Mouse (Mus musculus) large intestine, adult 2 months (tissue): Measurements from ENCODE around the gene Me3. TPM values are rescaled to one million over a fixed set of nuclear protein-coding genes. Genes with fewer than 3 reads are reported as not detected.

Source experiments
- DNase-seq: peaks from one replicate; pipeline ENCODE4 v3.0.0-alpha.2; 2012; ENCODE audit warnings: low read depth, low spot score
- WGBS: fragments of 180-500 bp; shearing (Covaris S2); methylation state at CpG from one replicate; pipeline ENCODE4 v1.1.7; 2018; 5-methylcytosine and 5-hydroxymethylcytosine counted together
- polyA plus RNA-seq: library from polyadenylated mRNA; depleted of rRNA; stranded (reverse); fragments of >200 nt; gene quantifications from 2 replicates; pipeline ENCODE4 v1.2.3, GENCODE M21; 2012

Gene Me3
- polyA plus RNA-seq, 1 experiment = 6.3 TPM

GRCm38 (mm10) chr7:89798358-89799020 is 166.3 kb downstream of the Me3 start:
- DNase-seq = no peak
- WGBS = 71% methylated on average over 8 of the region's 8 CpGs

GRCm38 (mm10) chr7:89802447-89802846 is 170.3 kb downstream of the Me3 start:
- 68% methylated on average over 3 of the region's 3 CpGs for WGBS
- no peak for DNase-seq

- 86% methylated on average over 4 of the region's 4 CpGs for WGBS
- no peak for DNase-seq
Observed at GRCm38 (mm10) chr7:89803966-89804365, 171.8 kb downstream of the Me3 start.

- peak; percentile 7 for DNase-seq
- WGBS = 19% methylated on average over 2 of the region's 2 CpGs
Observed at GRCm38 (mm10) chr7:89809400-89809799, 177.2 kb downstream of the Me3 start.

- 87% methylated on average over 4 of the region's 4 CpGs for WGBS
- no peak for DNase-seq
Observed at GRCm38 (mm10) chr7:89828436-89829065, 196.4 kb downstream of the Me3 start.

- 65% methylated on average over 7 of the region's 7 CpGs for WGBS
- no peak for DNase-seq
Observed at GRCm38 (mm10) chr7:89829201-89829600, 197.0 kb downstream of the Me3 start.

GRCm38 (mm10) chr7:89833521-89833920 is 201.3 kb downstream of the Me3 start:
- no peak for DNase-seq
- 54% methylated on average over 8 of the region's 8 CpGs for WGBS

- WGBS = 58% methylated on average over 8 of the region's 8 CpGs
- DNase-seq = no peak
Observed at GRCm38 (mm10) chr7:89835566-89835965, 203.4 kb downstream of the Me3 start.

GRCm38 (mm10) chr7:89836676-89837075 is 204.5 kb downstream of the Me3 start:
- 95% methylated on average over 7 of the region's 7 CpGs for WGBS
- no peak for DNase-seq

- 54% methylated on average over 4 of the region's 4 CpGs for WGBS
- DNase-seq = no peak
Observed at GRCm38 (mm10) chr7:89837841-89838240, 205.6 kb downstream of the Me3 start.

- no peak for DNase-seq
- WGBS = 41% methylated on average over 8 of the region's 8 CpGs
Observed at GRCm38 (mm10) chr7:89839721-89840120, 207.5 kb downstream of the Me3 start.

GRCm38 (mm10) chr7:89841670-89842403 is 209.6 kb downstream of the Me3 start:
- DNase-seq = peak; percentile 93

GRCm38 (mm10) chr7:89842404-89842715 is 210.2 kb downstream of the Me3 start:
- 84% methylated on average over 5 of the region's 5 CpGs for WGBS
- DNase-seq = no peak

More at GRCm38 (mm10) chr7:89841670-89842403, 209.6 kb downstream of the Me3 start:
- WGBS = 27% methylated on average over 15 of the region's 15 CpGs

- WGBS = 67% methylated on average over 6 of the region's 6 CpGs
- no peak for DNase-seq
Observed at GRCm38 (mm10) chr7:89843121-89843520, 210.9 kb downstream of the Me3 start.

GRCm38 (mm10) chr7:89843533-89843932 is 211.3 kb downstream of the Me3 start:
- 31% methylated on average over 6 of the region's 6 CpGs for WGBS
- peak; percentile 27 for DNase-seq

- DNase-seq = no peak
- 52% methylated on average over 4 of the region's 4 CpGs for WGBS
Observed at GRCm38 (mm10) chr7:89845669-89846068, 213.5 kb downstream of the Me3 start.

GRCm38 (mm10) chr7:89850510-89850909 is 218.3 kb downstream of the Me3 start:
- WGBS = 68% methylated on average over 3 of the region's 3 CpGs
- DNase-seq = no peak

GRCm38 (mm10) chr7:89852158-89853095 is 220.2 kb downstream of the Me3 start:
- no peak for DNase-seq
- WGBS = 42% methylated on average over 10 of the region's 10 CpGs

- 85% methylated on average over 5 of the region's 5 CpGs for WGBS
- no peak for DNase-seq
Observed at GRCm38 (mm10) chr7:89853131-89853530, 220.9 kb downstream of the Me3 start.

GRCm38 (mm10) chr7:89855196-89855595 is 223.0 kb downstream of the Me3 start:
- 88% methylated on average over 1 of the region's 1 CpGs for WGBS
- DNase-seq = no peak
